Mouse (Mus musculus): ENCODE data around the gene A930033H14Rik. TPM values are rescaled to one million over a fixed set of nuclear protein-coding genes. Genes with fewer than 3 reads are reported as not detected.

A930033H14Rik gene
- polyA plus RNA-seq, 1 experiment from 2014 or later = 0.81 TPM

- H3K36me3 ChIP-seq = peaks cover 34% of the 10 kb centered on the region
- H3K4me3 ChIP-seq = no peak overlapping the region
- WGBS = 93% methylated on average over 29 of the region's 29 CpGs
- H3K27ac ChIP-seq = no peak overlapping the region
- peaks cover 6% of the 10 kb centered on the region for H3K4me1 ChIP-seq (replicated peaks)
- no peaks in the 10 kb centered on the region for H3K9me3 ChIP-seq
- no peaks in the 10 kb centered on the region for H3K27me3 ChIP-seq (ENCODE audit: insufficient read depth, poor library complexity, severe bottlenecking)
- no peak for DNase-seq (ENCODE audit: low spot score)
These were observed 35.6 kb upstream of the A930033H14Rik start for GRCm38 (mm10) chr10:69248261-69249160.

- Histone ChIP-seq H3K4me3 (no peak overlapping the region), H3K27me3 (ENCODE audit: insufficient read depth, poor library complexity, severe bottlenecking) (no peaks in the 10 kb centered on the region), H3K27ac (no peak overlapping the region), H3K9me3 (no peaks in the 10 kb centered on the region), H3K4me1 (replicated peaks) (no peaks in the 10 kb centered on the region), H3K36me3 (peaks cover 34% of the 10 kb centered on the region)
- no peak for DNase-seq (ENCODE audit: low spot score)
- 92% methylated on average over 7 of the region's 7 CpGs for WGBS
These were observed 34.6 kb upstream of the A930033H14Rik start for GRCm38 (mm10) chr10:69247311-69248033.

GRCm38 (mm10) chr10:69246762-69247161 lies 33.9 kb upstream of the A930033H14Rik start:
- Histone ChIP-seq H3K27ac (no peak overlapping the region), H3K36me3 (peaks cover 39% of the 10 kb centered on the region), H3K27me3 (ENCODE audit: insufficient read depth, poor library complexity, severe bottlenecking) (no peaks in the 10 kb centered on the region), H3K4me3 (no peak overlapping the region), H3K9me3 (no peaks in the 10 kb centered on the region), H3K4me1 (replicated peaks) (no peaks in the 10 kb centered on the region)
- 95% methylated on average over 3 of the region's 3 CpGs for WGBS
- DNase-seq (ENCODE audit: low spot score) = no peak

GRCm38 (mm10) chr10:69245906-69246668 lies 33.2 kb upstream of the A930033H14Rik start:
- Histone ChIP-seq H3K27me3 (ENCODE audit: insufficient read depth, poor library complexity, severe bottlenecking) (no peaks in the 10 kb centered on the region), H3K36me3 (peaks cover 35% of the 10 kb centered on the region), H3K4me1 (replicated peaks) (no peaks in the 10 kb centered on the region), H3K4me3 (no peak overlapping the region), H3K9me3 (no peaks in the 10 kb centered on the region), H3K27ac (no peak overlapping the region)
- no peak for DNase-seq (ENCODE audit: low spot score)
- WGBS = 91% methylated on average over 10 of the region's 10 CpGs

GRCm38 (mm10) chr10:69245151-69245550 lies 32.3 kb upstream of the A930033H14Rik start:
- Histone ChIP-seq H3K27ac (no peak overlapping the region), H3K9me3 (no peaks in the 10 kb centered on the region), H3K4me3 (no peak overlapping the region), H3K36me3 (peaks cover 26% of the 10 kb centered on the region), H3K4me1 (replicated peaks) (no peaks in the 10 kb centered on the region), H3K27me3 (ENCODE audit: insufficient read depth, poor library complexity, severe bottlenecking) (no peaks in the 10 kb centered on the region)
- DNase-seq (ENCODE audit: low spot score) = no peak
- WGBS = 91% methylated on average over 4 of the region's 4 CpGs

GRCm38 (mm10) chr10:69240530-69240929 lies 27.6 kb upstream of the A930033H14Rik start:
- Histone ChIP-seq H3K27ac (no peak overlapping the region), H3K36me3 (peaks cover 13% of the 10 kb centered on the region; the same call in 1 of the 2 replicates), H3K9me3 (no peaks in the 10 kb centered on the region), H3K4me3 (no peak overlapping the region), H3K4me1 (replicated peaks) (peaks cover 4% of the 10 kb centered on the region; the same call in 1 of the 2 replicates), H3K27me3 (ENCODE audit: insufficient read depth, poor library complexity, severe bottlenecking) (no peaks in the 10 kb centered on the region)
- WGBS = 92% methylated on average over 2 of the region's 2 CpGs
- DNase-seq (ENCODE audit: low spot score) = no peak

GRCm38 (mm10) chr10:69238311-69238710 lies 25.4 kb upstream of the A930033H14Rik start:
- Histone ChIP-seq H3K9me3 (no peaks in the 10 kb centered on the region), H3K27me3 (ENCODE audit: insufficient read depth, poor library complexity, severe bottlenecking) (no peaks in the 10 kb centered on the region), H3K4me3 (no peak overlapping the region), H3K27ac (no peak overlapping the region), H3K4me1 (replicated peaks) (peaks cover 4% of the 10 kb centered on the region; the same call in 1 of the 2 replicates), H3K36me3 (peaks cover 13% of the 10 kb centered on the region; the same call in 1 of the 2 replicates)
- WGBS = 62% methylated on average over 6 of the region's 6 CpGs
- peak; percentile 23 for DNase-seq (ENCODE audit: low spot score)

- Histone ChIP-seq H3K4me1 (replicated peaks) (peaks cover 4% of the 10 kb centered on the region; the same call in 1 of the 2 replicates), H3K4me3 (no peak overlapping the region), H3K36me3 (peaks cover 13% of the 10 kb centered on the region; the same call in 1 of the 2 replicates), H3K27ac (no peak overlapping the region; the same call in 1 of the 2 replicates), H3K27me3 (ENCODE audit: insufficient read depth, poor library complexity, severe bottlenecking) (no peaks in the 10 kb centered on the region), H3K9me3 (no peaks in the 10 kb centered on the region)
- DNase-seq (ENCODE audit: low spot score) = no peak
- WGBS = 93% methylated on average over 9 of the region's 9 CpGs
These were observed 24.9 kb upstream of the A930033H14Rik start for GRCm38 (mm10) chr10:69237781-69238180.

GRCm38 (mm10) chr10:69237185-69237584 lies 24.3 kb upstream of the A930033H14Rik start:
- Histone ChIP-seq H3K27ac (no peak overlapping the region), H3K4me3 (no peak overlapping the region), H3K4me1 (replicated peaks) (peaks cover 4% of the 10 kb centered on the region; the same call in 1 of the 2 replicates), H3K36me3 (peaks cover 12% of the 10 kb centered on the region; the same call in 1 of the 2 replicates), H3K9me3 (no peaks in the 10 kb centered on the region), H3K27me3 (ENCODE audit: insufficient read depth, poor library complexity, severe bottlenecking) (no peaks in the 10 kb centered on the region)
- 88% methylated on average over 3 of the region's 3 CpGs for WGBS
- DNase-seq (ENCODE audit: low spot score) = no peak

GRCm38 (mm10) chr10:69225951-69226350 lies 13.1 kb upstream of the A930033H14Rik start:
- peaks cover 5% of the 10 kb centered on the region for H3K36me3 ChIP-seq

GRCm38 (mm10) chr10:69225471-69225870 lies 12.6 kb upstream of the A930033H14Rik start:
- no peak for DNase-seq (ENCODE audit: low spot score)
- H3K9me3 ChIP-seq = no peaks in the 10 kb centered on the region
- H3K36me3 ChIP-seq = peaks cover 5% of the 10 kb centered on the region
- no peak overlapping the region for H3K27ac ChIP-seq
- WGBS = 96% methylated on average over 5 of the region's 5 CpGs
- no peaks in the 10 kb centered on the region for H3K27me3 ChIP-seq (ENCODE audit: insufficient read depth, poor library complexity, severe bottlenecking)
- H3K4me1 ChIP-seq (replicated peaks) = 0 out of 2 replicates have a peak, but pooled peaks cover 5% of the 10 kb centered on the region
- H3K4me3 ChIP-seq = no peak overlapping the region

More at GRCm38 (mm10) chr10:69225951-69226350, 13.1 kb upstream of the A930033H14Rik start:
- WGBS = 85% methylated on average over 8 of the region's 8 CpGs
- Histone ChIP-seq H3K27me3 (ENCODE audit: insufficient read depth, poor library complexity, severe bottlenecking) (no peaks in the 10 kb centered on the region), H3K9me3 (no peaks in the 10 kb centered on the region), H3K4me3 (no peak overlapping the region), H3K4me1 (replicated peaks) (0 out of 2 replicates have a peak, but pooled peaks cover 5% of the 10 kb centered on the region), H3K27ac (no peak overlapping the region)
- no peak for DNase-seq (ENCODE audit: low spot score)

- Histone ChIP-seq H3K27me3 (ENCODE audit: insufficient read depth, poor library complexity, severe bottlenecking) (no peaks in the 10 kb centered on the region), H3K4me3 (no peak overlapping the region), H3K4me1 (replicated peaks) (0 out of 2 replicates have a peak, but pooled peaks cover 5% of the 10 kb centered on the region), H3K36me3 (peaks cover 9% of the 10 kb centered on the region), H3K27ac (0 out of 2 replicates have a peak overlapping the region, but pooled peaks have one; percentile 5), H3K9me3 (no peaks in the 10 kb centered on the region)
- no peak for DNase-seq (ENCODE audit: low spot score)
- WGBS = 60% methylated on average over 7 of the region's 7 CpGs
These were observed 11.4 kb upstream of the A930033H14Rik start for GRCm38 (mm10) chr10:69224276-69224675.
